Comparison of ENCODE assay signal across 10 mouse cellular contexts in the genomic region with DNA sequence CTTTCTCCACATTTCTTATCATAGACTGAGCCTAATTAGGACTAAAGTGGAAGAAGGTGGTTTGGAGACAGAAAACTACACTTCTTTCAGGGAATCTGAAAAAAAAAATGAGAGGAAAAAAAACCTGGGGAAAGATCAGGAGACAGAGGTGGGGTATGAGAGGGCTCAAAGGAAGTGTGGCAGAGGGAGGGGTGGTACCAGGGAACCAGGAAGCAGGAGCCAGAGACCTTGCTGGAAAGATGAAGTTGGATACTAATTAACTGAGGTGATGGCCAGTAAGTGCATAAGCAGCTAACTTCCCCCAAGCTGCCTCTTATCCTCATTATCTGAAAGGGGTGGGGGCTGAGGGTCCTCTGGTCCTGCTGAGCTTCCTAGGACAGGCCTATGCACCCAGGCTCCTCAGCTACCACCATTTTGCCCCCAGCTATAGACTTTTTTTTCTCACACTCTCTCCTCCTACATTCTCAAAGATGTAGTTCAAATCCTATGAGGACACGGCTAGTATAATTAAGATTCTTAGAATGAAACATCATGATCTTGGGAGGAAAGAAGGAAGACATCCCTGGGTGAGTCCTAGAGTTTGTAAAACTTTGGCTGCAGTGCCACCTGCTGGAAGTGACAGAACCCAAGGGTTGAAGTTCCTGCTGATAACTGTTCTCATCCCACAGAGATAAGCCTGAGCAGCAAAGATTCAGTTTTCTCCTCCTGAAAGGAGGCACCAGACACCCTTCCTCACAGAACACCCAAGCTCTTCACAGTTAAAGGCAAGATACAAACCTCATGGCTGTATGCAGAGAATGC.
DNase-seq lines count a peak whose midpoint lies in the region; ATAC-seq and TF ChIP-seq lines count a peak whose summit lies in the region.
"Had no signal": no experiment of that assay in that cellular context is flagged by ENCODE, and none has a peak within 500 bp of the region (broad histone marks: within the 10 kb centered on the region; RNA-seq: fewer than 3 reads in every experiment).

No protein-coding gene starts in this region.

- H3K9me3 ChIP-seq in heart, postnatal 0 days (replicated peaks; ENCODE audit: control insufficient read depth, low read length) = no peaks in the 10 kb centered on the region
- H3K9me3 ChIP-seq in liver, embryonic 11.5 days (ENCODE audit: control insufficient read depth, low read length) = no peaks in the 10 kb centered on the region
- H3K9me3 ChIP-seq: G1E; liver, embryonic 13.5 days had no signal

- H3K27me3 ChIP-seq in heart, postnatal 0 days (ENCODE audit: control insufficient read depth, insufficient read depth, low read length) = no peaks in the 10 kb centered on the region
- H3K27me3 ChIP-seq in liver, embryonic 11.5 days (replicated peaks; ENCODE audit: control insufficient read depth, insufficient read depth, low read length) = no peaks in the 10 kb centered on the region
- H3K27me3 ChIP-seq: liver, embryonic 13.5 days had no signal

- H3K36me3 ChIP-seq in heart, postnatal 0 days (replicated peaks; ENCODE audit: control insufficient read depth, insufficient read depth, low read length) = peaks cover 69% of the 10 kb centered on the region
- H3K36me3 ChIP-seq in liver, embryonic 11.5 days (ENCODE audit: control insufficient read depth, insufficient read depth, low read length) = no peaks in the 10 kb centered on the region
- H3K36me3 ChIP-seq: G1E; liver, embryonic 13.5 days had no signal

- no peaks in the 10 kb centered on the region for H3K4me1 ChIP-seq in heart, postnatal 0 days (ENCODE audit: control insufficient read depth, insufficient read depth)
- no peaks in the 10 kb centered on the region for H3K4me1 ChIP-seq in liver, embryonic 11.5 days (replicated peaks; ENCODE audit: control insufficient read depth, insufficient read depth, low read length)
- H3K4me1 ChIP-seq: liver, embryonic 13.5 days had no signal

- H3K4me3 ChIP-seq in heart, postnatal 0 days (ENCODE audit: low read depth, low read length) = no peak overlapping the region
- H3K4me3 ChIP-seq in liver, embryonic 11.5 days (ENCODE audit: low read depth, low read length) = no peak overlapping the region
- H3K4me3 ChIP-seq: liver, embryonic 13.5 days had no signal

- no peak overlapping the region for H3K4me2 ChIP-seq in heart, postnatal 0 days (ENCODE audit: low read depth, low read length)
- H3K4me2 ChIP-seq in liver, embryonic 11.5 days = no peak overlapping the region
- H3K4me2 ChIP-seq: liver, embryonic 13.5 days had no signal

- peak; percentile 64 for TF ChIP-seq CTCF in heart, postnatal 0 days (IDR thresholded peaks at IDR 0.05; ENCODE audit: low read depth)

- H3K9ac ChIP-seq in heart, postnatal 0 days (replicated peaks; ENCODE audit: low read depth, low read length) = no peak overlapping the region
- H3K9ac ChIP-seq in liver, embryonic 11.5 days (ENCODE audit: low read depth, low read length) = no peak overlapping the region
- H3K9ac ChIP-seq: liver, embryonic 13.5 days had no signal

- ATAC-seq in heart, postnatal 0 days (ENCODE audit: insufficient read depth, low read depth) = peak; percentile 40; the same call in 1 of the 2 replicates
- peak; percentile 41; the same call in 1 of the 2 replicates for ATAC-seq in liver, embryonic 11.5 days (replicated peaks; ENCODE audit: low FRiP score)
- no peak for ATAC-seq in megakaryocyte, adult 5-6 weeks (ENCODE audit: poor library complexity, severe bottlenecking)

- DNase-seq in kidney, adult 18-20 months = peak; percentile 44
- DNase-seq in kidney, adult 11 months = no peak
- DNase-seq in embryo, embryonic 10 days (ENCODE audit: low spot score) = peak; percentile 71
- DNase-seq in heart, postnatal 0 days (ENCODE audit: low spot score) = no peak
- DNase-seq in kidney, postnatal 36 days = peak; percentile 37 to 81
- DNase-seq in liver, embryonic 11.5 days (ENCODE audit: low spot score) = no peak
- peak; percentile 8 for DNase-seq in ovary, adult 18-20 months (ENCODE audit: low spot score)
- DNase-seq: liver, embryonic 13.5 days had no signal

- 33% methylated on average over 1 of the region's 1 CpGs for WGBS in heart, postnatal 0 days
- WGBS in liver, embryonic 11.5 days = 15% methylated on average over 1 of the region's 1 CpGs

- H3K27ac ChIP-seq in heart, postnatal 0 days (ENCODE audit: low read depth) = no peak overlapping the region
- no peak overlapping the region for H3K27ac ChIP-seq in liver, embryonic 11.5 days (ENCODE audit: low read depth, low read length)
- H3K27ac ChIP-seq: liver, embryonic 13.5 days had no signal

- no peak for TF ChIP-seq EP300 in heart, postnatal 0 days (IDR thresholded peaks at IDR 0.05; ENCODE audit: low read depth)

Comparison
In these comparisons a context has a peak if more than half of its experiments do, and no peak if none do; other contexts are left out.
1. DNase-seq: peak in kidney, adult 18-20 months (single experiment), embryo, embryonic 10 days (single experiment), kidney, postnatal 36 days (2 of 2) and ovary, adult 18-20 months (single experiment); none in kidney, adult 11 months (single experiment), heart, postnatal 0 days (single experiment) and liver, embryonic 11.5 days (single experiment).